Mouse (Mus musculus) urinary bladder, adult 2 months (tissue): ENCODE data around the gene Gm13057. TPM values are rescaled to one million over a fixed set of nuclear protein-coding genes. Genes with fewer than 3 reads are reported as not detected.
"Not testable (repeated sequence)": the region's sequence is repeated elsewhere in the genome, so short reads cannot be mapped to it uniquely, and the experiment has no call there.

Experiments
- DNase-seq: peaks from one replicate; pipeline ENCODE4 v3.0.0; 2022; ENCODE audit warnings: low spot score
- polyA plus RNA-seq: library from polyadenylated mRNA; depleted of rRNA; stranded (reverse); fragments of >200 nt; gene quantifications from 2 replicates; pipeline ENCODE4 v1.2.3, GENCODE M21; 2012; rRNA removed

Gm13057 gene
- not detected in 2 replicates for polyA plus RNA-seq

DNA sequence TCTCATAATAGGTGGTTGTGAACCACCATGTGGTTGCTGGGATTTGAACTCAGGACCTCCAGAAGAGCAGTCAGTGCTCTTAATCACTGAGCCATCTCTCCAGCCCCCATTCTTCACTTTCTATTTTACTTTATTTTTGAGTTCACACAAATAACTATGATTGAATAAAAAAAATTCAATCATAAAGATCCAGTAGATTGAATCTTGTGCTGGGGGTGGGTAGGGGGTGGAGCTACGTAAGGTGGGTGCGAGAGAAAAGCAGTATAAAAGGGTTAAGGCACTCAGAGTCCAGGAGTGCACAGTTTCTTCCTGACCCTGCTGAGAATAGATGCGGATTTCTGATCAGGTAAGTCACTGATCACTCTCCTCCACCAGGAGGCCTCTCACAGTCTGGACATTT is at the start of gene Gm13057, which contains the start of gene BC080695:
TSS of gene Gm13057 (plus strand) at position 310 of the 400 bp plus-strand sequence.
TSS of gene BC080695 (plus strand) at position 301 of the 400 bp plus-strand sequence.
- not testable (repeated sequence) for DNase-seq

DNA sequence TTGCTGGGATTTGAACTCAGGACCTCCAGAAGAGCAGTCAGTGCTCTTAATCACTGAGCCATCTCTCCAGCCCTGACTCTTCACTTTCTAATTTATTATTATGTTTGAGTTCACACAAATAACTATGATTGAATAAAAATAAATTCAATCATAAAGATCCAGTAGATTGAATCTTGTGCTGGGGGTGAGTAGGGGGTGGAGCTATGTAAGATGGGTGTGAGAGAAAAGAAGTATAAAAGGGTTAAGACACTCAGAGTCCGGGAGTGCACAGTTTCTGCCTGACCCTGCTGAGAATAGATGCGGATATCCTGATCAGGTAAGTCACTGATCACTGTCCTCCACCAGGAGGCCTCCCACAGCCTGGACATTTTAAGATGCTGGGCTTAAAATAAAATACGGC is 40.5 kb upstream of the Gm13057 start, which contains the start of gene Gm13043:
TSS of gene Gm13043 (plus strand) at position 301 of the 400 bp plus-strand sequence.
- no peak for DNase-seq

DNA sequence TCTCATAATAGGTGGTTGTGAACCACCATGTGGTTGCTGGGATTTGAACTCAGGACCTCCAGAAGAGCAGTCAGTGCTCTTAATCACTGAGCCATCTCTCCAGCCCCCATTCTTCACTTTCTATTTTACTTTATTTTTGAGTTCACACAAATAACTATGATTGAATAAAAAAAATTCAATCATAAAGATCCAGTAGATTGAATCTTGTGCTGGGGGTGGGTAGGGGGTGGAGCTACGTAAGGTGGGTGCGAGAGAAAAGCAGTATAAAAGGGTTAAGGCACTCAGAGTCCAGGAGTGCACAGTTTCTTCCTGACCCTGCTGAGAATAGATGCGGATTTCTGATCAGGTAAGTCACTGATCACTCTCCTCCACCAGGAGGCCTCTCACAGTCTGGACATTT is 15.9 kb upstream of the Gm13057 start, which contains the start of gene Gm13040:
TSS of gene Gm13040 (plus strand) at position 301 of the 400 bp plus-strand sequence.
- DNase-seq: not testable (repeated sequence)

Other genes starting within 250 kb of the Gm13057 start
- 0.04 TPM in 1 of 2 replicates, not detected in the other for gene Lrrc38, start 202.0 kb upstream of the Gm13057 start, polyA plus RNA-seq
- not detected in 2 replicates for gene Pramel1, start 157.3 kb upstream of the Gm13057 start, polyA plus RNA-seq
- 9.2 and 10.6 TPM in 2 replicates for gene Pramef8, start 139.3 kb upstream of the Gm13057 start, polyA plus RNA-seq
- gene Oog4, start 101.4 kb upstream of the Gm13057 start, polyA plus RNA-seq: not detected in 2 replicates
- not detected in 2 replicates for gene Gm13043, start 40.4 kb upstream of the Gm13057 start, polyA plus RNA-seq
- not detected in 2 replicates for gene Gm13040, start 15.8 kb upstream of the Gm13057 start, polyA plus RNA-seq
- not detected in 2 replicates for gene BC080695, start within 50 bp of the Gm13057 start, polyA plus RNA-seq
- not detected in 2 replicates for gene Gm13083, start 63.3 kb downstream of the Gm13057 start, polyA plus RNA-seq
- not detected in 2 replicates for gene Gm13088, start 105.5 kb downstream of the Gm13057 start, polyA plus RNA-seq
- gene Gm13089, start 151.0 kb downstream of the Gm13057 start, polyA plus RNA-seq: not detected in 2 replicates
- not detected in 2 replicates for gene Gm13078, start 167.7 kb downstream of the Gm13057 start, polyA plus RNA-seq
- not detected in 2 replicates for gene Gm13023, start 237.6 kb downstream of the Gm13057 start, polyA plus RNA-seq